Mouse (Mus musculus) cortical plate, adult 2 months (tissue): ENCODE data around the gene Tomm20.

Source experiments
- CTCF ChIP-seq: fragments of 200-500 bp; IDR thresholded peaks from 2 replicates; pipeline ENCODE4 v1.5.1; 2011; ENCODE audit warnings: mild to moderate bottlenecking, control low read depth, low read length; ENCODE audit not compliant: insufficient read depth; ENCODE audit errors: extremely low read depth
- POLR2A ChIP-seq: fragments of 200-500 bp; IDR thresholded peaks from 2 replicates; pipeline ENCODE4 v1.6.1; 2011; ENCODE audit warnings: mild to moderate bottlenecking, low read length, control low read depth; ENCODE audit not compliant: insufficient read depth; ENCODE audit errors: extremely low read depth

GRCm38 (mm10) chr8:126884202-126884926, 61.3 kb downstream of the Tomm20 start:
- TF ChIP-seq CTCF (no peak), POLR2A (peak; percentile 66; the same call in 1 of the 2 replicates)
